Mouse (Mus musculus) hindbrain, embryonic 13.5 days (tissue): ENCODE measurements around the gene Haus8. TPM values are rescaled to one million over a fixed set of nuclear protein-coding genes. Genes with fewer than 3 reads are reported as not detected.
A peak's percentile ranks its signal among the peaks of the same experiment; 100 is the strongest.
"Not testable (repeated sequence)": the region's sequence is repeated elsewhere in the genome, so short reads cannot be mapped to it uniquely, and the experiment has no call there.

Experiments used
- ATAC-seq: fragments of 200-750 bp; cut with Nextera tagmentation; 2 replicates; pipeline ENCODE4 v1.8.0; 2017; ENCODE audit warnings: moderate TSS enrichment; ENCODE audit not compliant: low FRiP score
- H3K27ac ChIP-seq: fragments of 300-500 bp; sonication (generic); 2 replicates; pipeline ENCODE4 v1.5.1; 2015; ENCODE audit warnings: inconsistent platforms, mild to moderate bottlenecking, moderate library complexity
- H3K27me3 ChIP-seq: fragments of 300-500 bp; sonication (generic); 2 replicates; pipeline ENCODE4 v1.6.1; 2015; ENCODE audit warnings: mild to moderate bottlenecking, inconsistent platforms
- H3K36me3 ChIP-seq: fragments of 300-500 bp; sonication (generic); 2 replicates; pipeline ENCODE4 v1.6.1; 2015; ENCODE audit warnings: mild to moderate bottlenecking, inconsistent platforms
- H3K4me1 ChIP-seq: fragments of 300-500 bp; sonication (generic); replicated peaks from 2 replicates; pipeline ENCODE4 v1.6.1; 2015; ENCODE audit warnings: inconsistent platforms
- H3K4me2 ChIP-seq: fragments of 300-500 bp; sonication (generic); 2 replicates; pipeline ENCODE4 v1.6.1; 2015; ENCODE audit warnings: inconsistent platforms, mild to moderate bottlenecking, moderate library complexity
- H3K4me3 ChIP-seq: fragments of 300-500 bp; sonication (generic); 2 replicates; pipeline ENCODE4 v1.5.1; 2015; ENCODE audit warnings: mild to moderate bottlenecking, inconsistent platforms
- H3K9ac ChIP-seq: fragments of 300-500 bp; sonication (generic); 2 replicates; pipeline ENCODE4 v1.6.1; 2015; ENCODE audit warnings: mild to moderate bottlenecking, inconsistent platforms
- H3K9me3 ChIP-seq: fragments of 300-500 bp; sonication (generic); 2 replicates; pipeline ENCODE4 v1.6.1; 2016; ENCODE audit warnings: inconsistent platforms
- WGBS: fragments of 180-500 bp; shearing (Covaris S2); methylation state at CpG from one replicate; pipeline ENCODE4 v1.1.7; 2015; 5-methylcytosine and 5-hydroxymethylcytosine counted together
- polyA plus RNA-seq: library from polyadenylated mRNA; unstranded; fragments of >200 nt; fragmentation: Nextera tagmentation; extraction: Ambion mirVana; gene quantifications from 2 replicates; pipeline ENCODE4 v1.2.1, GENCODE M21; 2015

Haus8 gene
- polyA plus RNA-seq, 1 experiment from 2014 or later: 58.2 TPM

DNA sequence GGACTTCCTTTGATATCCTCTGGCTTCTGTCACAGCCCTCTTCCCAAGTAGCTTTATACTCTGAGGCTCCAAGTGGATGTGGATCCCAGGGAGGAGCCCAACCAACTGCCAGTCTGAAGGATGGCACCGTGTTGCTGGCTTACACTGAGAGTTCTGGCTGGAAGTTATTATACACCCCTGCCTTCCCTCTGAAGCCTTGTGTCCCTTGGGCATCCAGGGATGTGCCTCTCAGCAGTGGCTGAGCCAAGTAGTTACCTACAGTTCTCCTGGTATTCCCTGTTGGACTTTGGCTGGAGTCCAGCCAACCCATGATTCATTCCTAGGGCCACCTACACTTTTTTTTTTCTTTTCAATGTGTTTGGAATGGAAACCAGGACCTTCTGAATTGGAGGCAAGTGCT is 9.0 kb upstream of the Haus8 start:
- not testable (repeated sequence) for H3K36me3 ChIP-seq, H3K9ac ChIP-seq, ATAC-seq, H3K4me1 ChIP-seq, H3K27me3 ChIP-seq, H3K4me3 ChIP-seq, H3K4me2 ChIP-seq, H3K9me3 ChIP-seq, H3K27ac ChIP-seq
- 100% methylated on average over 1 of the region's 1 CpGs for WGBS

DNA sequence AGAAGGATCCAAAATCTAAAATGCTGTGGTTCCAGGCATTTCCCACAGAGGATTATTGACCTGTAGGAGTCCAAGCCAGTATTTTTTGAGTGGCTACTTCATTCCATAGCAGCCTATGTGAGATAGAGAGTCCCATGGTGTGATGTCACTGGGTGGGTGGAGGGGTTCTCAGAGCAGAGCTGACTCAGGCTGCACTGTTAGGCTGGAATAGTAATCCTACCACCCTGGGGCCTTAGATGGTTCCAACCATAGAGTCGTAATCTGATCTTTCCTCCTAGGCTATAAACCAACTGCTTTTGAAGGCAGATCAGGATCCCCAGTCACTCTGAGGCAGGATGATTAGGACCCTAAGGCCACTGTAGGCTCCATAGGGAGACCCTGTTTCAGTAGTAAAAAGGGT is 6.7 kb upstream of the Haus8 start:
- not testable (repeated sequence) for H3K4me2 ChIP-seq, H3K9ac ChIP-seq, H3K27me3 ChIP-seq, H3K27ac ChIP-seq, H3K4me3 ChIP-seq, ATAC-seq, H3K36me3 ChIP-seq, H3K9me3 ChIP-seq
- peaks cover 14% of the 10 kb centered on the region for H3K4me1 ChIP-seq
- WGBS: 93% methylated on average over 1 of the region's 1 CpGs

DNA sequence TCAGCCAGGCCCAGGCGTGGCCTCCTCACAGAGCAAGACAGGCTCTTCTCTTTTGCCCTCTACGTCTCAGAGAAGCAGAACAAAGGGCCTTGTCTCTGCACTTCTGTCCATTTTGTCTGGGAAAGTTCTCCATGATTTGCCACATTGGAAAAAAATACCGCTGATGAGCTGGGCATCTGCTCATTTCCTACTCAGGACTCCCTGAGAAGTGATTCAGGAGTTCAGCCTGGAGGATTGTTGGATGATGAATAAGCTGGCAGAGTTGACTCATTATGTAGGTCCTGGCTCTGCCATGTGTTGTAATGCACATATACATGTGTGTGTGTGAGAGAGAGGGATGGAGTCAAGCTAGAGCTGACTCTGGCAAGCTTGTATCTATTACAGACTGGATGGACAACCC is 3.4 kb upstream of the Haus8 start:
- WGBS: 86% methylated on average over 3 of the region's 3 CpGs
- no peak for ATAC-seq

DNA sequence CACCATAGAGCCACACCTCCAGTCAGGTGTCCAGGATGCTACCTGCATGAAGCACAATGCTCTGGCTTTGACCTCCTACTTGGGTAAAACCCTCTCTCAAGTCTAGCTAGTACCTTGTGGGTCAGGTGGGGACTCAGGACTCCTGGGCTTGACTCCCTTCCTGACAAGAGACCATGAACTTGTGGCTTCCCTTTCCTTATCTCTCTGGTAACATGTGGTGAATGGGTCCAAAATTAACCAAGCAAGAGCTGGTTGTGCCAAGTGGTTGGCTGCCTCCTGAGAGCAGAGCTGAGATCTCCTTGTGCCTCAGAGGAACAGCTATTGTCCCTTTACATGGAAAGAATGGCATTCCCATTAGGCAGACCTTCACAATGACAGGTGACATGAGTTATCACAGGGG is 1.7 kb upstream of the Haus8 start:
- peaks cover 13% of the 10 kb centered on the region; the same call in 1 of the 2 replicates for H3K36me3 ChIP-seq
- no peak overlapping the region for H3K4me3 ChIP-seq
- no peaks in the 10 kb centered on the region for H3K27me3 ChIP-seq
- peaks cover 41% of the 10 kb centered on the region for H3K4me1 ChIP-seq
- no peak for ATAC-seq
- no peak overlapping the region for H3K9ac ChIP-seq
- H3K27ac ChIP-seq: no peak overlapping the region
- H3K4me2 ChIP-seq: no peak overlapping the region
- no peaks in the 10 kb centered on the region for H3K9me3 ChIP-seq

More for the DNA sequence above, 3.4 kb upstream of the Haus8 start:
- Histone ChIP-seq H3K27ac (no peak overlapping the region), H3K4me2 (no peak overlapping the region), H3K36me3 (peaks cover 13% of the 10 kb centered on the region; the same call in 1 of the 2 replicates), H3K4me1 (peaks cover 36% of the 10 kb centered on the region), H3K9me3 (no peaks in the 10 kb centered on the region), H3K27me3 (no peaks in the 10 kb centered on the region), H3K9ac (no peak overlapping the region), H3K4me3 (no peak overlapping the region)

DNA sequence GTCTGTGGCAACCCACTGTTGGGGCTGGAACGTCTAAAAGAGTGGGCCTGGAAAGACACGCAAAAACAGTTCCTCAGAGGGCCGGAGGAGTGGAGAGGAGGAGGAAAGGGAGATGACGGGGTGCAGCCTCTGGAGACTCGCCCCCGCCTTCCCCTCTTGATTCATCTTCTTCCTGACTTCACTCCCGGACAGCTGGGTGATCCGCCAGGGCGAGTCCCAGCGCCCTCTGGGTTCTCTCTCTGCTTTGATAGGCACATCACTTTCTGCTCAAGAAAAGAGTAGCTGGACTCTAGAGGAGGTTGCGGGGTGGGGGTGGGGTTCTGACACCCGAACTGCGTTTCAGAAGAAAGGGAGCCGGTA is 397 bp upstream of the Haus8 start:
- peaks cover 13% of the 10 kb centered on the region; the same call in 1 of the 2 replicates for H3K36me3 ChIP-seq
- H3K4me2 ChIP-seq: peak overlapping the region; percentile 84
- peak overlapping the region; percentile 86 for H3K4me3 ChIP-seq
- ATAC-seq: no peak
- H3K27me3 ChIP-seq: no peaks in the 10 kb centered on the region
- H3K9ac ChIP-seq: peak overlapping the region; percentile 86
- no peaks in the 10 kb centered on the region for H3K9me3 ChIP-seq
- WGBS: 1% methylated on average over 14 of the region's 14 CpGs
- H3K4me1 ChIP-seq: peaks cover 41% of the 10 kb centered on the region
- peak overlapping the region; percentile 83 for H3K27ac ChIP-seq

DNA sequence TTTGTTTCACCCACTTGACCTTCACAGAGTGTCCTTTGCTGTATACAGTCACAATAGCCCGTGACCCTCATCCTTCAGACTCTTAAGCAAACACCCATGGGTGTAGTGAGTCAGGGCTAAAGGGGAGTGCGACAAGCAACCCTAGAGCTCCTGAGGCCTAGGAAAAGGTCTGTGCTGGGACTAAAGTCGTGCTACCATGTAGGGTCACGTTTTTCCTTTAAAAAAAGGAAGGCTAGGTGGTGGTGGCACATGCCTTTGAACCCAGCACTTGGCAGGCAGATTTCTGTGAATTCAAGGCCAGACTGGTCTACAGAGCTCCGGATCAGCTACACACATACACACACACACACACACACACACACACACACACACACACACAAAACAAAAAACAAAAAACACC is 1.1 kb downstream of the Haus8 start:
- Histone ChIP-seq H3K4me1 (peaks cover 41% of the 10 kb centered on the region), H3K27ac (peak overlapping the region; percentile 83), H3K36me3 (peaks cover 19% of the 10 kb centered on the region; the same call in 1 of the 2 replicates), H3K4me2 (peak overlapping the region; percentile 84), H3K27me3 (no peaks in the 10 kb centered on the region), H3K9ac (peak overlapping the region; percentile 80), H3K9me3 (no peaks in the 10 kb centered on the region), H3K4me3 (peak overlapping the region; percentile 86)
- ATAC-seq: peak; percentile 3
- 27% methylated on average over 5 of the region's 5 CpGs for WGBS

DNA sequence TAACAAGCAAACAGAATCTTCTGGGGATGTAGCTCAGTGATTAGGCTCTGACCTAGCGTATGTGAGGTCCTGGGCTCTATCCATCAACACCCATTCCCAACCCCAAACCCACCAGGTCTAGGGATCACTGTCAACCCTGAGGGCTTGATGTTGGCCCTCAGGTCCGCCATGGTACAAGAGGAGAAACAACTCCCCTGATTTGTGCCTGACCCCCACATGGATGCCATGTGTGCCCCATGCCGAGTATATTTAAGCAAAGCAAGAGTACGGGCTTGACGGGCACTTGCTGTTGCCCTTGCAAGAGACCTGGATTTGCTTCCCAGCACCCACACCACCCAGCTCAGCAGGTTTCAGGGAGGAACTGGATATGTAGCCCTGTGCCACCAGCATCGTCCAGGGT is 4.4 kb downstream of the Haus8 start:
- not testable (repeated sequence) for H3K9me3 ChIP-seq, H3K4me2 ChIP-seq, H3K27ac ChIP-seq, H3K9ac ChIP-seq, ATAC-seq, H3K4me3 ChIP-seq, H3K27me3 ChIP-seq
- Histone ChIP-seq H3K36me3 (peaks cover 21% of the 10 kb centered on the region), H3K4me1 (peaks cover 15% of the 10 kb centered on the region)
- 98% methylated on average over 6 of the region's 6 CpGs for WGBS

DNA sequence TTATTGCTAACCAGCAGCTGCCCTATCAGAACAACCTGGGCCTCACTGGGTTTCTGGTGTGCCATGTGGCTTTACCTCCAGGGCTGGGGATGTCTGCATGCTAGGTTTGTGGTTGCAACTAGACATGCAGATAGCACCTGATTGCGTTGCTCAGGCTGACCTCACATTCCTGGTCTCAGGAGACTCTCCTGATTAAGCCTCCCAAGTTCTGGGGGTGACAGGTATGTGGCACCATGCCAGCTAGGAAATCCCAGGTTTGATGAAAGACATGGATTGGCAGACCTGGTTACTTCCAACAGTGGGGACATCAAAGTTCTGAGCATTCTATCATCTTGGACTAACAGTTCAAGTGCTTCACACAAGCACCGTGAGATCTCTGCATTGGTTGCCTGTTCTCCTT is 5.0 kb downstream of the Haus8 start:
- ATAC-seq: no peak
- H3K9me3 ChIP-seq: no peaks in the 10 kb centered on the region
- H3K27me3 ChIP-seq: no peaks in the 10 kb centered on the region
- peaks cover 13% of the 10 kb centered on the region for H3K4me1 ChIP-seq
- H3K4me2 ChIP-seq: no peak overlapping the region
- no peak overlapping the region for H3K4me3 ChIP-seq
- WGBS: 93% methylated on average over 2 of the region's 2 CpGs
- H3K36me3 ChIP-seq: peaks cover 27% of the 10 kb centered on the region
- no peak overlapping the region for H3K9ac ChIP-seq
- H3K27ac ChIP-seq: no peak overlapping the region

DNA sequence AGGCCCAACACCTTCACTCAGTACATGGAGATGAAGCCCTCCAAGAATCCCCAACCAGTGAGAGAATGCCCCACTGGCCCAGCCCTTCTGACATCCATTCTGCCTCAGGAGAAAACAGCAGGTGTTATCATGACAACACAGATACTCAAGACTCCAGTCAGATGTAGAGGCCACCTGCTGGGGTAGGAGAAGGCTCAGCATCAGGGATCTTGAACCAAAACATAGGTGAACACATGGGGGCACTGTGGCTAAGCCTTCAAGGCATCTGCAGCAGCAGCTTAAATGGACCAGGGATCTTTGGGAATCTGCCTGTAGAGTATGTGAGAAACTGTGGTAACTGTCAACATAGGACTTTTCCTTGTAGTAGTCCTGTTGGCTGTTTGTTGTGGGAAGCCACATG is 11.5 kb downstream of the Haus8 start:
- no peak overlapping the region for H3K27ac ChIP-seq
- H3K4me3 ChIP-seq: no peak overlapping the region
- no peaks in the 10 kb centered on the region for H3K9me3 ChIP-seq
- no peak overlapping the region for H3K4me2 ChIP-seq
- no peaks in the 10 kb centered on the region for H3K4me1 ChIP-seq
- peaks cover 51% of the 10 kb centered on the region for H3K36me3 ChIP-seq
- no peak overlapping the region for H3K9ac ChIP-seq
- H3K27me3 ChIP-seq: no peaks in the 10 kb centered on the region
- ATAC-seq: no peak

DNA sequence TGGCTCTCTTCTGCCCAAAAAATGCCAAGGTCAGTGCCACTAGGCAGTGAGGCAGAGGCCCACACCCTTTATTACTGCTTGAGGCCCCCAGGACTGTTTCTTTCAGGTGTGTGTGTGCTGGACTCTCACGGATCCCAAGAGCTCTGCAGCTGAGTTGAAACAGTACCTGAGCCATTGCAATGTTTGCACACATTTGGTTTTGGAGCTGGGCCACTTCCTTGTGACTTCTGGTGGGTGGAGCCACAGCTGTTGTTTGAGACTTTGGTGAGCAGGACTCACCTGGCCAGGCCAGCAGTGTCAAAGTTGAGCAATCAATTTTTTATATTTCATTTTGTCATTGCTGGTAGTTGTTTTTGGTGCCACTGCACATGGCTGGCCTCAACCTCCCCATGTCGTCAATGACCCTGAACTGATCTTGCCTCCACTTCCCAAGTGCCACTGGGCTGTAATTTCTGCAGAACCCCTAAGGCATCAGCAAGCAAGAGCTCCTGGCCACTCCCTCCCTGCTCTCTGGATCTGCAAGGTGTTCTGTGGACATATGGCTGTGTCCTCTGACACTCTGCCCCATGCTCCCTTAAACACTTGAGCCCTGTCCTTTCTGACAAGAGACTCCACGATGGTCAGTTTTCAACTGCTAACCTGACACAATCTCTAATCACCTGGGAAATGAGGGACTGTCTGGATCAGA is 16.0 kb downstream of the Haus8 start:
- Histone ChIP-seq H3K4me2 (no peak overlapping the region), H3K36me3 (peaks cover 71% of the 10 kb centered on the region), H3K9me3 (no peaks in the 10 kb centered on the region), H3K4me3 (no peak overlapping the region), H3K27me3 (no peaks in the 10 kb centered on the region), H3K9ac (no peak overlapping the region), H3K27ac (no peak overlapping the region), H3K4me1 (no peaks in the 10 kb centered on the region)
- WGBS: 91% methylated on average over 3 of the region's 3 CpGs
- no peak for ATAC-seq

DNA sequence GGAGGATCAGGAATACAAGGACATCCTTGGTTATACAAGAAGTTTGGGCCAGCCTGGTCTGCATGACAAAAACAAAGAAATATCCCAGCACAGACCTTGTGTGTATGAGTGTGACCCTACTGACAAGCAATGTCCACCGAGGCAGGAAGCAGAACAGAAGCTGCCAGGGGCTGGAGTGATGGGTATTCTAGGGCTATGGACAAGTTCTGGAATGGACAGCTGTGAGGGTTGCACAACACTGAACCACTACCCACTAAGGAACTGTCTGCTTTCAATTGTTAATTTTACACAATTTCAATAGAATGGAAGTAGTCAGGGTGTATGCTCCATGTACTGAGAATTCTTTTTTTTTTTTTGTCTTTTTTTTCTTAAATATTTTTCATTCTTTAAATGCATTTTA is 24.5 kb downstream of the Haus8 start:
- H3K36me3 ChIP-seq: peaks cover 26% of the 10 kb centered on the region
- no peaks in the 10 kb centered on the region for H3K27me3 ChIP-seq
- H3K4me3 ChIP-seq: no peak overlapping the region
- H3K9me3 ChIP-seq: no peaks in the 10 kb centered on the region
- ATAC-seq: no peak
- no peak overlapping the region for H3K9ac ChIP-seq
- H3K4me2 ChIP-seq: no peak overlapping the region
- H3K4me1 ChIP-seq: no peaks in the 10 kb centered on the region
- WGBS: 97% methylated on average over 1 of the region's 1 CpGs
- no peak overlapping the region for H3K27ac ChIP-seq

DNA sequence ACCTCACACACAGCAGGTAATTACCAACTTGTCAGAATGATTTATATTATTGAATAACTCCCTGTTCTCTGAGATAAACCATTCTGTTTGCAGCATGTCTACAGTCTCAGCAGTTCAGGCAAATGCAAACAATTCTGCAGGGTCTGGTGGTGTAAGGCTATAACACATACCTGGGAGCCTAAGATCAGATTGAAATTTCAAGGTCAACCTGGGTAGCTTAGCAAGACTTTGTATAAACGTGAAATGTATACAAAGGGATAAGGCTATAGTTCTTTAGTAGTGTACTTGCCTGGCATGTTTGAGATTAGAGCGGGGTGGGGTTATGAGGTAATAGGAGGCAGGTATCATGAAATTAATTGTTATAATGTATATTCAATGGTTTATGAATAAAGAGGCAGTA is 30.0 kb downstream of the Haus8 start:
- no peaks in the 10 kb centered on the region for H3K27me3 ChIP-seq
- H3K4me3 ChIP-seq: no peak overlapping the region
- H3K36me3 ChIP-seq: no peaks in the 10 kb centered on the region
- H3K27ac ChIP-seq: no peak overlapping the region
- no peak for ATAC-seq
- no peak overlapping the region for H3K4me2 ChIP-seq
- H3K9ac ChIP-seq: no peak overlapping the region
- WGBS: 76% methylated on average over 2 of the region's 2 CpGs
- H3K9me3 ChIP-seq: no peaks in the 10 kb centered on the region
- H3K4me1 ChIP-seq: no peaks in the 10 kb centered on the region

DNA sequence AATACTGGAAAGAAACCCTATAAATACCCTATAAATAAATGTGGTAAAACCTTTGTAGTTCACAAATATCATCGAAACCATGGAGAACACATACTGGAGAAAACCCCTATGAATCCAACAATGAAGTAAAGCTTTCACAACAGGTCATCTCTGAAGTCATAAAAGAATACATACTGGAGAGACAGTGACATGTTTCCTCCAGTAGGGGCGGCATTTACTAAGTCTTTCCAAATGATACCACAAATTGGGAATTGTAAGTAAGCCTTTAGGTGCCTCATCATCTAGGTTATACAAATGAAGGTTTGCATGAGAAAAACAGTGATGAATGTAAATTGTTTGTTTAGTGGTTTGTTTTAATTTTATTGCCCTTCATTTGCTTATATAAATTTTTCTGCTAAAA is 48.2 kb downstream of the Haus8 start:
- no peak for ATAC-seq
- 49% methylated on average over 2 of the region's 2 CpGs for WGBS
- Histone ChIP-seq H3K4me2 (no peak overlapping the region), H3K36me3 (no peaks in the 10 kb centered on the region), H3K4me3 (no peak overlapping the region), H3K9ac (no peak overlapping the region), H3K27me3 (no peaks in the 10 kb centered on the region), H3K9me3 (no peaks in the 10 kb centered on the region), H3K27ac (no peak overlapping the region), H3K4me1 (no peaks in the 10 kb centered on the region)
